Mouse (Mus musculus) forebrain, embryonic 15.5 days (tissue): ENCODE results near the gene Vezt. TPM values are rescaled to one million over a fixed set of nuclear protein-coding genes. Genes with fewer than 3 reads are reported as not detected.

Experiments used
- ATAC-seq: fragments of 200-750 bp; cut with Nextera tagmentation; replicated peaks from 2 replicates; pipeline ENCODE4 v1.8.0; 2017; ENCODE audit warnings: mild to moderate bottlenecking, moderate TSS enrichment, moderate library complexity
- H3K27ac ChIP-seq: fragments of 300-500 bp; sonication (generic); replicated peaks from 2 replicates; pipeline ENCODE4 v1.5.1; 2015; ENCODE audit warnings: mild to moderate bottlenecking, inconsistent platforms
- H3K27me3 ChIP-seq: fragments of 300-500 bp; sonication (generic); 2 replicates; pipeline ENCODE4 v1.6.1; 2015; ENCODE audit warnings: inconsistent platforms
- H3K36me3 ChIP-seq: fragments of 300-500 bp; sonication (generic); 2 replicates; pipeline ENCODE4 v1.6.1; 2015; ENCODE audit warnings: mild to moderate bottlenecking, inconsistent platforms
- H3K4me1 ChIP-seq: fragments of 300-500 bp; sonication (generic); 2 replicates; pipeline ENCODE4 v1.6.1; 2015; ENCODE audit warnings: inconsistent platforms
- H3K4me2 ChIP-seq: fragments of 300-500 bp; sonication (generic); replicated peaks from 2 replicates; pipeline ENCODE4 v1.6.1; 2015; ENCODE audit warnings: mild to moderate bottlenecking, inconsistent platforms
- H3K4me3 ChIP-seq: fragments of 300-500 bp; sonication (generic); 2 replicates; pipeline ENCODE4 v1.5.1; 2015; ENCODE audit warnings: mild to moderate bottlenecking, inconsistent platforms
- H3K9ac ChIP-seq: fragments of 300-500 bp; sonication (generic); replicated peaks from 2 replicates; pipeline ENCODE4 v1.6.1; 2015; ENCODE audit warnings: mild to moderate bottlenecking, inconsistent platforms
- H3K9me3 ChIP-seq: fragments of 300-500 bp; sonication (generic); 2 replicates; pipeline ENCODE4 v1.6.1; 2016; ENCODE audit warnings: inconsistent platforms
- WGBS: fragments of 180-500 bp; shearing (Covaris S2); methylation state at CpG from one replicate; pipeline ENCODE4 v1.1.7; 2015; ENCODE audit warnings: mixed read lengths; 5-methylcytosine and 5-hydroxymethylcytosine counted together
- polyA plus RNA-seq: library from polyadenylated mRNA; unstranded; fragments of >200 nt; fragmentation: Nextera tagmentation; extraction: Ambion mirVana; gene quantifications from 2 replicates; pipeline ENCODE4 v1.2.1, GENCODE M21; 2015

Vezt gene
- polyA plus RNA-seq, 1 experiment from 2014 or later: 68.6 TPM

DNA sequence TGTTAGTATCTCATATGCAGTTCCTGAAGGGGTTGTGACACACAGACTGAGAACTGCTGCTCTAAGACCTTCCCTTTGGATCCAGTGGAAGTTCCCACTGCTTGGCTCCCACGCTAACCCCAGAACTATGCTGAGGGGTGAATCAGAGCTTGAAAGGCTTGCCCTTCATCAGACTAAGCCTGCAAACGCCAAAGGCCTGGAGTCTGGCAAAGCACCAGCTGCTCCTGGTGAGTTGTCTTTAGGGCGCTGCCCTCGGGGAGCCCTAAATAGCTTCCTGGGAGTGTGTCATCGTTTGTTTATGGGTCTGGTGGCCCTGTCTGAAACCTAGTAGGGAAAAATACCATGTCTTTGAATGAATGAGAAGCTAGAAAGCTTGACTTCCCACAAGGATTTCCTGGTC lies 91.4 kb downstream of the Vezt start:
- Histone ChIP-seq H3K27me3 (no peaks in the 10 kb centered on the region), H3K9me3 (no peaks in the 10 kb centered on the region), H3K9ac (no peak overlapping the region), H3K4me2 (no peak overlapping the region), H3K4me3 (no peak overlapping the region), H3K36me3 (no peaks in the 10 kb centered on the region), H3K4me1 (no peaks in the 10 kb centered on the region), H3K27ac (no peak overlapping the region)
- ATAC-seq: no peak
- WGBS: 54% methylated on average over 5 of the region's 5 CpGs

GRCm38 (mm10) chr10:93940279-93940678 lies 95.3 kb downstream of the Vezt start:
- no peak overlapping the region for H3K4me2 ChIP-seq
- no peak for ATAC-seq
- WGBS: 90% methylated on average over 5 of the region's 5 CpGs
- H3K4me3 ChIP-seq: no peak overlapping the region
- no peaks in the 10 kb centered on the region for H3K27me3 ChIP-seq
- no peak overlapping the region for H3K9ac ChIP-seq
- H3K36me3 ChIP-seq: no peaks in the 10 kb centered on the region
- peaks cover 5% of the 10 kb centered on the region; the same call in 1 of the 2 replicates for H3K4me1 ChIP-seq
- H3K27ac ChIP-seq: no peak overlapping the region
- H3K9me3 ChIP-seq: no peaks in the 10 kb centered on the region

- Histone ChIP-seq H3K9me3 (no peaks in the 10 kb centered on the region), H3K27me3 (no peaks in the 10 kb centered on the region), H3K4me2 (no peak overlapping the region), H3K4me1 (peaks cover 5% of the 10 kb centered on the region; the same call in 1 of the 2 replicates), H3K27ac (no peak overlapping the region), H3K36me3 (no peaks in the 10 kb centered on the region), H3K4me3 (no peak overlapping the region), H3K9ac (no peak overlapping the region)
- 54% methylated on average over 8 of the region's 8 CpGs for WGBS
- no peak for ATAC-seq
Measured at GRCm38 (mm10) chr10:93939676-93940075, 95.9 kb downstream of the Vezt start.

- no peak overlapping the region for H3K9ac ChIP-seq
- H3K9me3 ChIP-seq: no peaks in the 10 kb centered on the region
- no peak overlapping the region for H3K27ac ChIP-seq
- peaks cover 12% of the 10 kb centered on the region; the same call in 1 of the 2 replicates for H3K4me1 ChIP-seq
- H3K4me2 ChIP-seq: peak overlapping the region; percentile 18; the same call in 1 of the 2 replicates
- 46% methylated on average over 20 of the region's 20 CpGs for WGBS
- no peaks in the 10 kb centered on the region for H3K36me3 ChIP-seq
- ATAC-seq: no peak
- H3K27me3 ChIP-seq: no peaks in the 10 kb centered on the region
- no peak overlapping the region for H3K4me3 ChIP-seq
Measured at GRCm38 (mm10) chr10:93938844-93939271, 96.8 kb downstream of the Vezt start.

GRCm38 (mm10) chr10:93933980-93934379 lies 101.6 kb downstream of the Vezt start:
- Histone ChIP-seq H3K4me2 (no peak overlapping the region), H3K27ac (peak overlapping the region; percentile 3; the same call in 1 of the 2 replicates), H3K4me3 (no peak overlapping the region), H3K9ac (no peak overlapping the region), H3K4me1 (peaks cover 13% of the 10 kb centered on the region; the same call in 1 of the 2 replicates), H3K27me3 (no peaks in the 10 kb centered on the region), H3K36me3 (no peaks in the 10 kb centered on the region), H3K9me3 (no peaks in the 10 kb centered on the region)
- peak; percentile 61; the same call in 1 of the 2 replicates for ATAC-seq
- WGBS: 27% methylated on average over 9 of the region's 9 CpGs

DNA sequence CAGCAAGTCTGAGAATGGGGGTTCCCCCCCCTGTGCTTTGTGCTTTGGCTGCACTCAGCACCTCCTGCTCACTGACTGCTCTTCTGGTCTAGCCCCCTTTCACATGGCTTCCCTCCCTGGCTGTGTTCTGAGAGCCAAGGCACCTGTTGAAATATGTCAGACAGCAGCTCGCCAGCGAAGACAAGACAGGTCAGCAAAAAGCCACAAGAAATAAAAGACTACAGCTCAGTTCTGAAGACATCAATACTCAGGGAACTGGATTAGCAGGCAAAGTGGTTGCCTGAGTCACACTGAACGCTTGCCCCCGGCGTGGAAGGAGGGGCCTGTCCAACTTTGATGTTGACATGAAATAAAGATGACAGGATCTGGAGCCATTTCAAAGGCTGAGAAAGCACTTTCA lies 102.8 kb downstream of the Vezt start:
- H3K27ac ChIP-seq: no peak overlapping the region
- WGBS: 80% methylated on average over 5 of the region's 5 CpGs
- no peak overlapping the region for H3K4me2 ChIP-seq
- no peaks in the 10 kb centered on the region for H3K36me3 ChIP-seq
- no peak for ATAC-seq
- H3K4me1 ChIP-seq: 0 out of 2 replicates have a peak, but pooled peaks cover 9% of the 10 kb centered on the region
- H3K4me3 ChIP-seq: no peak overlapping the region
- H3K9me3 ChIP-seq: no peaks in the 10 kb centered on the region
- H3K9ac ChIP-seq: no peak overlapping the region
- H3K27me3 ChIP-seq: no peaks in the 10 kb centered on the region

DNA sequence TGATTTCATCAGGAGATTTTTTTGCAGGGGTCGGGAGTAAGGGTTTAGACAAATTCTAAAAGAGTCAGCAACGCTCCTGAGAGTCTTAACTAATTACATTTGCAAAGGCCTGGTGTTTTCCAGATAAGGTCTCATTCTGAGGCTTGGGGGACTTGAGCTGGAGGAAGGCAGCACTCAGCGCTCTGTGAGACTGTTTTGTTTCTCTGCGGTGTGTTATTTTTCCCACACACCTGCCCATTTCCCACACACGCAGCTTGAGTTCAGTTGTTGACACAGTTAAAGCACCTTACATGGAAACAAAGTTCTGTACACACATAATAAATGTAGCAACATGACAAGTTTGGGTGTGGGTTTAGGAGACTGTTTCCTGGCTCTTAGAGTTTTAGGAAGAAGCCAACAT lies 103.6 kb downstream of the Vezt start:
- H3K4me1 ChIP-seq: 0 out of 2 replicates have a peak, but pooled peaks cover 9% of the 10 kb centered on the region
- no peak overlapping the region for H3K4me2 ChIP-seq
- WGBS: 77% methylated on average over 5 of the region's 5 CpGs
- no peak overlapping the region for H3K27ac ChIP-seq
- no peak for ATAC-seq
- no peak overlapping the region for H3K9ac ChIP-seq
- H3K9me3 ChIP-seq: no peaks in the 10 kb centered on the region
- no peaks in the 10 kb centered on the region for H3K36me3 ChIP-seq
- no peaks in the 10 kb centered on the region for H3K27me3 ChIP-seq
- H3K4me3 ChIP-seq: no peak overlapping the region

GRCm38 (mm10) chr10:93931431-93931830 lies 104.2 kb downstream of the Vezt start:
- Histone ChIP-seq H3K27me3 (no peaks in the 10 kb centered on the region), H3K9ac (no peak overlapping the region), H3K4me1 (0 out of 2 replicates have a peak, but pooled peaks cover 9% of the 10 kb centered on the region), H3K9me3 (no peaks in the 10 kb centered on the region), H3K27ac (no peak overlapping the region), H3K4me3 (no peak overlapping the region), H3K4me2 (no peak overlapping the region), H3K36me3 (no peaks in the 10 kb centered on the region)
- WGBS: 85% methylated on average over 9 of the region's 9 CpGs
- no peak for ATAC-seq

DNA sequence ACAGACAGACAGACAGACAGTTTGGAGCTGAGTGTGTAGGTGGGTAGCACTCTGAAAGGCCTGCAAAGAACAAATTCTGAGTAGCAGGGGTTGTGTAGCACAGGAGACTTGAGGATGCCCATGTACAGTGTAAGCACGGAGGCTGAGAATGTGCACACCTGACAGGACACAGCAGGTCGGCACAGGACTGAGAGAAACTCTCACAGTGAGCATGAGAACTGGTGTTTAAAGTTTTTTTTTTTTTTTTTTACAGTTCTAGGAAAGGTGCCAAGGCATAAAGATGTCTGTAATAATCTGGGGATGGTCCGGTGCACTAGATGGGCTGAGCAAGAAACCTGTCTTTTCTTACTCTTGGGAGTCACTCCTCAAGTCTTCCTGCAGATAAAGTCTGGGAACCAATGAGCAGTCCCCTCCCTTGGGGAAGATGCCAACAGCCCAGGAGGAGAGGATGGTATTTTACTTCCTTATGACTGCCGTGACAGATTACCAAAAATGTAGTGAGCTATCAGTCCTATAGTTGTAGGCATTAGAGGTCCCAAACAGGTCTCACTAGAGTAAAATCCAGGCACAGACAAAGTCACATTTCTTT lies 105.3 kb downstream of the Vezt start:
- H3K4me3 ChIP-seq: no peak overlapping the region
- no peaks in the 10 kb centered on the region for H3K36me3 ChIP-seq
- WGBS: 77% methylated on average over 4 of the region's 4 CpGs
- H3K4me1 ChIP-seq: 0 out of 2 replicates have a peak, but pooled peaks cover 9% of the 10 kb centered on the region
- no peak overlapping the region for H3K4me2 ChIP-seq
- H3K9me3 ChIP-seq: no peaks in the 10 kb centered on the region
- no peak overlapping the region for H3K27ac ChIP-seq
- ATAC-seq: no peak
- no peak overlapping the region for H3K9ac ChIP-seq
- H3K27me3 ChIP-seq: no peaks in the 10 kb centered on the region

DNA sequence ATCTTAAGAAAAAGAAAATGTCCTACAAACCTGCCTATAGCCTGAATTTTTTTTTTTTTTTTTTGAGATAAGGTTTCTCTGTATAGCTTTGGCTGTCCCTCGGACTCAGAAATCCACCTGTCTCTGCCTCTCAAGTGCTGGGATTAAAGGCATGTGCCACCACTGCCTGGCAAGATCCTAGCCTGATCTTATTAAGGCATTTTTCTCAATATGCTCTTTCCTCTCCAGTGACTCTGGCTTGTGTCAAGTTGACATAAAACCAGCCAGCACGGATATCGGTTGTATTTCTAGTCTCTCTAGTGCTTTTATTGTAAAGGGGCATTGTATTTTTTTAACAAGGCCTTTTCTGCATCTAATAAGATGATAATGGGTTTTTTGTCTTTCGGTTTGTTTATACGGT lies 111.0 kb downstream of the Vezt start:
- H3K4me3 ChIP-seq: no peak overlapping the region
- no peak overlapping the region for H3K9ac ChIP-seq
- ATAC-seq: no peak
- no peaks in the 10 kb centered on the region for H3K27me3 ChIP-seq
- no peaks in the 10 kb centered on the region for H3K9me3 ChIP-seq
- H3K4me2 ChIP-seq: no peak overlapping the region
- no peak overlapping the region for H3K27ac ChIP-seq
- no peaks in the 10 kb centered on the region for H3K4me1 ChIP-seq
- 77% methylated on average over 5 of the region's 5 CpGs for WGBS
- no peaks in the 10 kb centered on the region for H3K36me3 ChIP-seq

DNA sequence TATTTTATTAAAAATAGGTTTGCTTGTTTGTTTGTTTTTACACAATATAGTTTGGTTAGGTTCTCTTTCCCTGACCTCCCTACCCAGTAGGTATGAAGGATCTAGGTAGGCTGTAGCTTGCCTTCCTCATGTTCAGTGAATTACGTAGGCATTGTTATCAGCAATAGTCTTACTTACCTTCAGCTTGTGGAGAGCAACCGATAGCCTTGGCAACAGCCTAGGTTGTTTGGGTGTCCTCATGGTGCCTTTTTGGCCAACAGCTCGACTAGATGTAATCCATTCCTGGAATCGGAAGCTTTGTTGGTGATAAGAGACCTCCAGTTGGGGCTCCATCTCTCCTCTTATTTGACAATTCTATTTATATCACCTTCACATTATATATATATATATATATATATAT lies 114.5 kb downstream of the Vezt start:
- no peaks in the 10 kb centered on the region for H3K36me3 ChIP-seq
- 96% methylated on average over 4 of the region's 4 CpGs for WGBS
- H3K27ac ChIP-seq: no peak overlapping the region
- H3K9me3 ChIP-seq: no peaks in the 10 kb centered on the region
- H3K4me2 ChIP-seq: no peak overlapping the region
- no peak for ATAC-seq
- H3K9ac ChIP-seq: no peak overlapping the region
- peaks cover 9% of the 10 kb centered on the region for H3K4me1 ChIP-seq
- no peaks in the 10 kb centered on the region for H3K27me3 ChIP-seq
- H3K4me3 ChIP-seq: no peak overlapping the region

DNA sequence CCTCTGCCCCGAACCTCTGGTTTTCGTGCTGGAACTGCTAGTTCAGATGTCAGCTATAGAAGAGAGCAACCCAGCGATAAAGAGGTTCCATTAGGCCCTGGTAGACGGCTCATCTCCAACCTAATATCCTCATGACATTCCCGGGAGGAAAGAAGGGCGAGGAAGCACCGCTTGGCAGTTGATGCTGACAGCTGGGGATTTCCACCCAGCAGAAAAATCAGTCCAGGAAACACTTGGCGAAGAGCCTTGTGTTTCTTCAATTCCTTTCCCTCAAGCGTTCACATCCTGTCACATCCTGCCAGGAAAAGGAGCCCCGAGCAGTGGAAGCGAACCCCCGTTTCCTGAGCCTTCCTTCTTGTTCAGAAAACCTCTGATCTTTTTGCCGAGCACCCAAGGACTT lies 116.4 kb downstream of the Vezt start:
- Histone ChIP-seq H3K4me1 (peaks cover 21% of the 10 kb centered on the region), H3K4me2 (0 out of 2 replicates have a peak overlapping the region, but pooled peaks have one; percentile 7), H3K4me3 (no peak overlapping the region), H3K27ac (no peak overlapping the region), H3K9me3 (no peaks in the 10 kb centered on the region), H3K36me3 (no peaks in the 10 kb centered on the region), H3K9ac (no peak overlapping the region), H3K27me3 (no peaks in the 10 kb centered on the region)
- WGBS: 56% methylated on average over 13 of the region's 13 CpGs
- ATAC-seq: no peak

DNA sequence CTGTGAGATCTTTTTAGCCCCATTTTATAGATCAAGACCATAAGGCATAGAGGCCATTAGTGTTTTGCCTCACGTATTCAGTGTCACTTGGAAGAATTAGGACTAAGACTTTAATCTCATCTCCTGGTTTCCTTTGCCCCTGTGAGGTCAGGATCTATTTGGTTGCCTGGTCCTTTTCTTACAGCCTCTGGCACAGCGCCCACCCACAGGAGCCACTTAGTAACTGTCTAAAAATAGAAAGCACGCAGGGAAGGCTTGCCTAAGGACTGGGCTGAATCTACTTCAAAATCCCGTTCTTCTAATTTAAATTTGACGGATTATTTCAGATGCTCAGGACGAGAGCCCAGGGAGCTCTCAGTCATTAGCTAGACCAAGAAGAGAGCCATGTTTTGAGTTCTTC lies 116.9 kb downstream of the Vezt start:
- peaks cover 21% of the 10 kb centered on the region for H3K4me1 ChIP-seq
- H3K4me2 ChIP-seq: 0 out of 2 replicates have a peak overlapping the region, but pooled peaks have one; percentile 7
- H3K27ac ChIP-seq: no peak overlapping the region
- 29% methylated on average over 6 of the region's 6 CpGs for WGBS
- ATAC-seq: no peak
- no peak overlapping the region for H3K4me3 ChIP-seq
- H3K36me3 ChIP-seq: no peaks in the 10 kb centered on the region
- no peak overlapping the region for H3K9ac ChIP-seq
- no peaks in the 10 kb centered on the region for H3K27me3 ChIP-seq
- H3K9me3 ChIP-seq: no peaks in the 10 kb centered on the region
